Comparison of ENCODE assay signal across 13 mouse cellular contexts in genomic region chr4:129510723-129511412, GRCm38 (mm10). TPM values are rescaled to one million over a fixed set of nuclear protein-coding genes. Genes with fewer than 3 reads are reported as not detected.
A peak's percentile ranks its signal among the peaks of the same experiment; 100 is the strongest.
DNase-seq lines count a peak whose midpoint lies in the region; ATAC-seq lines count a peak whose summit lies in the region.
"Had no signal": no experiment of that assay in that cellular context is flagged by ENCODE, and none has a peak within 500 bp of the region (broad histone marks: within the 10 kb centered on the region; RNA-seq: fewer than 3 reads in every experiment).

No protein-coding gene starts in this region.

- H3K9ac ChIP-seq in lung, embryonic 16.5 days (ENCODE audit: low read length), result no peak overlapping the region
- H3K9ac ChIP-seq in hindbrain, embryonic 12.5 days, result no peak overlapping the region
- H3K9ac ChIP-seq in midbrain, embryonic 15.5 days, result no peak overlapping the region
- H3K9ac ChIP-seq: kidney, embryonic 15.5 days had no signal

- H3K4me2 ChIP-seq in lung, embryonic 16.5 days (ENCODE audit: low read depth, low read length), result no peak overlapping the region
- peak overlapping the region; percentile 9 for H3K4me2 ChIP-seq in hindbrain, embryonic 12.5 days (replicated peaks)
- H3K4me2 ChIP-seq in midbrain, embryonic 15.5 days, result no peak overlapping the region
- H3K4me2 ChIP-seq: kidney, embryonic 15.5 days had no signal

- DNase-seq in lung, postnatal 25 days (ENCODE audit: low spot score), result no peak
- DNase-seq in embryo, embryonic 10 days (ENCODE audit: low spot score), result peak; percentile 57
- DNase-seq in adrenal gland, adult 2 months, result no peak
- no peak for DNase-seq in gastrocnemius, postnatal 36 days
- no peak for DNase-seq in right cerebral cortex, postnatal 25 days
- DNase-seq: gastrocnemius, postnatal 10 days; heart, postnatal 14 days had no signal

- H3K4me1 ChIP-seq in lung, embryonic 16.5 days (replicated peaks; ENCODE audit: control insufficient read depth, insufficient read depth, low read length), result peaks cover 23% of the 10 kb centered on the region
- peaks cover 52% of the 10 kb centered on the region for H3K4me1 ChIP-seq in hindbrain, embryonic 12.5 days
- H3K4me1 ChIP-seq in midbrain, embryonic 15.5 days, result peaks cover 36% of the 10 kb centered on the region

- 0 out of 2 replicates have a peak overlapping the region, but pooled peaks have one; percentile 29 for H3K27ac ChIP-seq in lung, embryonic 16.5 days (ENCODE audit: low read length)
- H3K27ac ChIP-seq in hindbrain, embryonic 12.5 days, result peak overlapping the region; percentile 82
- H3K27ac ChIP-seq in midbrain, embryonic 15.5 days, result 0 out of 2 replicates have a peak overlapping the region, but pooled peaks have one; percentile 30

- ATAC-seq in lung, embryonic 16.5 days (ENCODE audit: low read depth), result no peak
- ATAC-seq in hindbrain, embryonic 12.5 days (ENCODE audit: low FRiP score), result no peak
- ATAC-seq in midbrain, embryonic 15.5 days (replicated peaks), result no peak

- H3K27me3 ChIP-seq in lung, embryonic 16.5 days (ENCODE audit: control insufficient read depth, insufficient read depth, low read depth, low read length), result no peaks in the 10 kb centered on the region
- H3K27me3 ChIP-seq in hindbrain, embryonic 12.5 days, result no peaks in the 10 kb centered on the region
- no peaks in the 10 kb centered on the region for H3K27me3 ChIP-seq in midbrain, embryonic 15.5 days (replicated peaks)
- H3K27me3 ChIP-seq: kidney, embryonic 15.5 days had no signal

- H3K36me3 ChIP-seq in lung, embryonic 16.5 days (ENCODE audit: control insufficient read depth, insufficient read depth, low read length), result no peaks in the 10 kb centered on the region
- peaks cover 10% of the 10 kb centered on the region; the same call in 1 of the 2 replicates for H3K36me3 ChIP-seq in hindbrain, embryonic 12.5 days
- H3K36me3 ChIP-seq in midbrain, embryonic 15.5 days (replicated peaks), result no peaks in the 10 kb centered on the region

- no peak overlapping the region for H3K4me3 ChIP-seq in lung, embryonic 16.5 days (ENCODE audit: low read length)
- no peak overlapping the region for H3K4me3 ChIP-seq in hindbrain, embryonic 12.5 days
- H3K4me3 ChIP-seq in midbrain, embryonic 15.5 days, result no peak overlapping the region
- H3K4me3 ChIP-seq: kidney, embryonic 15.5 days had no signal

- H3K9me3 ChIP-seq in lung, embryonic 16.5 days (ENCODE audit: control insufficient read depth, low read length), result no peaks in the 10 kb centered on the region
- H3K9me3 ChIP-seq in hindbrain, embryonic 12.5 days (replicated peaks), result no peaks in the 10 kb centered on the region
- no peaks in the 10 kb centered on the region for H3K9me3 ChIP-seq in midbrain, embryonic 15.5 days
- H3K9me3 ChIP-seq: kidney, embryonic 15.5 days had no signal

- intact Hi-C loops in gastrocnemius, postnatal 36 days (cut with DNase I), result no loop called here

- WGBS in lung, embryonic 16.5 days, result 43% methylated on average over 6 of the region's 6 CpGs
- WGBS in hindbrain, embryonic 12.5 days, result 31% methylated on average over 6 of the region's 6 CpGs
- 39% methylated on average over 6 of the region's 6 CpGs for WGBS in midbrain, embryonic 15.5 days

RNA-seq across cellular contexts. Expression of gene Marcksl1, which starts 2.5 kb away (rescaled TPM):
- 506 and 544 TPM in 2 replicates for polyA plus RNA-seq in lung, embryonic 16.5 days (2015; fragmentation: Nextera tagmentation; extraction: Ambion mirVana)
- polyA plus RNA-seq in hindbrain, embryonic 12.5 days (2016; fragmentation: Nextera tagmentation; extraction: Ambion mirVana), result 1,978 and 2,031 TPM in 2 replicates
- polyA plus RNA-seq in midbrain, embryonic 15.5 days (2015; fragmentation: Nextera tagmentation; extraction: Ambion mirVana), result 1,751 and 1,836 TPM in 2 replicates
- 10 to 100 TPM; 39.8 to 46.4 TPM for total RNA-seq in adrenal gland, adult 2 months (2021)
- polyA plus RNA-seq in adrenal gland, adult 2 months (2012; rRNA removed), result 48.8 and 67.4 TPM in 2 replicates
- 1 to 10 TPM; 1.0 to 1.9 TPM for total RNA-seq in gastrocnemius, postnatal 36 days (2021)

RNA-seq across cellular contexts. Expression of gene Fam229a, which starts 19.9 kb away (rescaled TPM):
- polyA plus RNA-seq in lung, embryonic 16.5 days (2015; fragmentation: Nextera tagmentation; extraction: Ambion mirVana), result not detected in 2 replicates
- 0.46 TPM in 1 of 2 replicates, not detected in the other for polyA plus RNA-seq in hindbrain, embryonic 12.5 days (2016; fragmentation: Nextera tagmentation; extraction: Ambion mirVana)
- 0.56 TPM in 1 of 2 replicates, not detected in the other for polyA plus RNA-seq in midbrain, embryonic 15.5 days (2015; fragmentation: Nextera tagmentation; extraction: Ambion mirVana)
- not detected for total RNA-seq in adrenal gland, adult 2 months (2021)
- 1.0 and 2.1 TPM in 2 replicates for polyA plus RNA-seq in adrenal gland, adult 2 months (2012; rRNA removed)
- not detected for total RNA-seq in gastrocnemius, postnatal 36 days (2021)
- total RNA-seq: CH12.LX; gastrocnemius, postnatal 10 days; heart, postnatal 14 days; monocyte, adult 5-6 weeks had no signal
- polyA plus RNA-seq: kidney, embryonic 15.5 days had no signal

RNA-seq across cellular contexts. Expression of gene Tssk3, which starts 20.0 kb away (rescaled TPM):
- polyA plus RNA-seq in lung, embryonic 16.5 days (2015; fragmentation: Nextera tagmentation; extraction: Ambion mirVana), result not detected in 2 replicates
- polyA plus RNA-seq in hindbrain, embryonic 12.5 days (2016; fragmentation: Nextera tagmentation; extraction: Ambion mirVana), result not detected in 2 replicates
- 0.49 and 0.52 TPM in 2 replicates for polyA plus RNA-seq in midbrain, embryonic 15.5 days (2015; fragmentation: Nextera tagmentation; extraction: Ambion mirVana)
- not detected for total RNA-seq in adrenal gland, adult 2 months (2021)
- polyA plus RNA-seq in adrenal gland, adult 2 months (2012; rRNA removed), result not detected in 2 replicates
- total RNA-seq in gastrocnemius, postnatal 36 days (2021), result not detected
- total RNA-seq: gastrocnemius, postnatal 10 days; heart, postnatal 14 days; monocyte, adult 5-6 weeks had no signal
- polyA plus RNA-seq: kidney, embryonic 15.5 days had no signal

RNA-seq across cellular contexts. Expression of gene Hdac1, which starts 31.6 kb away (rescaled TPM):
- polyA plus RNA-seq in lung, embryonic 16.5 days (2015; fragmentation: Nextera tagmentation; extraction: Ambion mirVana), result 243 and 247 TPM in 2 replicates
- 168 and 178 TPM in 2 replicates for polyA plus RNA-seq in hindbrain, embryonic 12.5 days (2016; fragmentation: Nextera tagmentation; extraction: Ambion mirVana)
- polyA plus RNA-seq in midbrain, embryonic 15.5 days (2015; fragmentation: Nextera tagmentation; extraction: Ambion mirVana), result 86.1 and 99.3 TPM in 2 replicates
- 10 to 100 TPM; 44.4 to 53.9 TPM for total RNA-seq in adrenal gland, adult 2 months (2021)
- polyA plus RNA-seq in adrenal gland, adult 2 months (2012; rRNA removed), result 17.2 and 18.4 TPM in 2 replicates
- 1 to 10 TPM; 9.0 to 9.9 TPM for total RNA-seq in gastrocnemius, postnatal 36 days (2021)

RNA-seq across cellular contexts. Expression of gene Bsdc1, which starts 49.5 kb away (rescaled TPM):
- polyA plus RNA-seq in lung, embryonic 16.5 days (2015; fragmentation: Nextera tagmentation; extraction: Ambion mirVana), result 25.5 and 29.2 TPM in 2 replicates
- polyA plus RNA-seq in hindbrain, embryonic 12.5 days (2016; fragmentation: Nextera tagmentation; extraction: Ambion mirVana), result 33.0 TPM in 2 replicates
- 38.6 and 39.9 TPM in 2 replicates for polyA plus RNA-seq in midbrain, embryonic 15.5 days (2015; fragmentation: Nextera tagmentation; extraction: Ambion mirVana)
- 10 to 100 TPM; 72.1 to 72.4 TPM for total RNA-seq in adrenal gland, adult 2 months (2021)
- 15.1 and 18.8 TPM in 2 replicates for polyA plus RNA-seq in adrenal gland, adult 2 months (2012; rRNA removed)
- total RNA-seq in gastrocnemius, postnatal 36 days (2021), result 10 to 100 TPM; 28.7 to 35.8 TPM

Comparison
In these comparisons a context has a peak if more than half of its experiments do, and no peak if none do; other contexts are left out.
1. H3K27ac ChIP-seq: peak in every context shown above with its lines; median percentile 82 in hindbrain, embryonic 12.5 days; 30 in midbrain, embryonic 15.5 days; 29 in lung, embryonic 16.5 days.